Mouse (Mus musculus): ENCODE measurements around the gene Hmx1. TPM values are rescaled to one million over a fixed set of nuclear protein-coding genes. Genes with fewer than 3 reads are reported as not detected.

Gene Hmx1
- polyA plus RNA-seq, 1 experiment = not detected

Other genes with a start within 250 kb of the Hmx1 start
- gene Adra2c, start 110.8 kb upstream of the Hmx1 start, polyA plus RNA-seq (2012; rRNA removed) = 10.8 and 11.1 TPM in 2 replicates
- gene Cpz, start 136.6 kb downstream of the Hmx1 start, polyA plus RNA-seq (2012; rRNA removed) = 0.42 and 0.64 TPM in 2 replicates
- gene Trmt44, start 186.0 kb downstream of the Hmx1 start, polyA plus RNA-seq (2012; rRNA removed) = 5.5 and 6.8 TPM in 2 replicates
- 28.0 and 29.4 TPM in 2 replicates for gene Acox3, start 193.9 kb downstream of the Hmx1 start, polyA plus RNA-seq (2012; rRNA removed)

Data from frontal cortex, adult 2 months (tissue).